Mouse (Mus musculus) liver, postnatal 0 days (tissue): ENCODE measurements around the gene Kcng4.

Experiments
- CTCF ChIP-seq: sonication (generic); IDR thresholded peaks from 2 replicates; pipeline ENCODE4 v1.5.1; 2016; ENCODE audit warnings: antibody characterized with exemption, low read depth
- EP300 ChIP-seq: IDR thresholded peaks from 2 replicates; pipeline ENCODE4 v1.6.1; 2016; ENCODE audit warnings: antibody characterized with exemption, low read depth, mild to moderate bottlenecking

DNA sequence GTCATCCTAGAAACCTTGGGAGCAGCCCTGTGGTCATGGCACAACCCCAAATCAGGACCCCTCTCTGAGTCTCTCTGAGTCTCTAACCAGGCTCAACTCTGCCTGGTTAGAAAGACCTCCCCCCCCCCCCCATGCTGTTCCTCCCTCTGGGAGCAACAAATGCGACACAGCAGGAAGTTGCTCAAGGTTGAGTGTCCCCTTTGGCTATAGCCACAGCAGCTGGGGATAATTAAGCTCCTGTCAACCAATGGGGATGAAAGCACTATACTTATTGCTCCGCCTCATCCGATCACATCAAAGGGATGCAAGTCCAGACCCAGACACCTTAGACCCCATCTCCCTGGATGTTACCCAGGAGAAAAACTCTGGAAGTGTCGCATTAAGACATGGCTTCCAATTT, 12.9 kb downstream of the Kcng4 start:
- no peak for TF ChIP-seq CTCF
- TF ChIP-seq EP300 = no peak
